Mouse (Mus musculus): ENCODE data around the gene Ptprn2. TPM values are rescaled to one million over a fixed set of nuclear protein-coding genes. Genes with fewer than 3 reads are reported as not detected.

The Ptprn2 gene
- total RNA-seq, 2 experiments from 2014 or later = not detected

DNA sequence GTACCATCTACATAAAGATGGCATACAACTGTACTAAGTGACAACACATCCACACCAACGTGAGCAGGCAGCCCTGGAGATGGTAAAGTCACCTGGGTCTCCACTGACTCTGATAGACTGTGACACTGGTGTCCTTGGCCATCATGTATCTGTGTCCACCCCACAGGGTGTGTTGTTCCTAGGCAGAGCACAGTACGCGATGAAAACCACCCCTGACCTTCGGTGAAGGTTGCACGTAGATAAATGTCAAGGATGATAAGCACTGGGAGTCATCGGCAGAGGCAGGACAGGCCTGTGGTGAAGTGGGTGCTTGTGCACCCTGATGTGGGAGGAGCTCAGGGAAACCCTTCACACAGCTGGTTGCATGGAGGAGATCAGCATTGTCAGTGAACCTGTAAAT, 541.8 kb downstream of the Ptprn2 start:
- ATAC-seq (replicated peaks; ENCODE audit: low FRiP score, poor library complexity, severe bottlenecking) = no peak

DNA sequence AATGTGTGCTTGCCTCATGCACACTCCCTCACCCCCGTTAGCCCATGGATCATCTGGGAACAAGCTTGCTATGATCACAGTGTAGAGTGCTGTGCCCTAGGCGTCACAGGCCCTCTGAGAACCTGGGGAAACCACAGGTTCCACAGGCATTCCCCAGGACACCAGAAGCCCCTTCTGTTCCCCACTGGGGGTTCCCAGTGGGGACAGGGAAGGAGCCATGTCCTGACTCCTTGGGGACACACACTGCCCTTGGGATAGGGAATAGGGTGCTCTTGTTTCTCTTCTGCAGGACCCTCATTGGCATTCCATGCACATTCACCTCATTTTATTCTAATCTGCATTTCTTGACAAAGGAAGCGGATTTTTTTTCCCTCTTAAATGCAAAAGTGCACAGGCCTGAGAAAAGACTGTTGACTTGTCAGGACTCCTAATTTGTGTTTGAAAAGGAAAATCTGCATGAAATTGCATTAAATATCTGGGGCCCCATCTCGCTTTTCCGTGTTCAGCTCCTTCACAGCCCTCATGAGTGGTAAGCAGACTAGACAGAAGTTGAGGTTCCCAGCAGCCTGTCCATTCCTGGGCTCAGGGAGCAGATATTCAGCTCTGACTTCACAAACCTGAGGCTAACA, 542.9 kb downstream of the Ptprn2 start:
- no peak for ATAC-seq (replicated peaks; ENCODE audit: low FRiP score, poor library complexity, severe bottlenecking)

GRCm38 (mm10) chr12:117033172-117033571, 547.7 kb downstream of the Ptprn2 start:
- ATAC-seq (replicated peaks; ENCODE audit: low FRiP score, poor library complexity, severe bottlenecking) = no peak

- ATAC-seq (replicated peaks; ENCODE audit: low FRiP score, poor library complexity, severe bottlenecking) = no peak
Observed at GRCm38 (mm10) chr12:117034506-117034905, 549.0 kb downstream of the Ptprn2 start.

- ATAC-seq (replicated peaks; ENCODE audit: low FRiP score, poor library complexity, severe bottlenecking) = no peak; the same call in 1 of the 2 replicates
Observed at GRCm38 (mm10) chr12:117035243-117035642, 549.7 kb downstream of the Ptprn2 start.

DNA sequence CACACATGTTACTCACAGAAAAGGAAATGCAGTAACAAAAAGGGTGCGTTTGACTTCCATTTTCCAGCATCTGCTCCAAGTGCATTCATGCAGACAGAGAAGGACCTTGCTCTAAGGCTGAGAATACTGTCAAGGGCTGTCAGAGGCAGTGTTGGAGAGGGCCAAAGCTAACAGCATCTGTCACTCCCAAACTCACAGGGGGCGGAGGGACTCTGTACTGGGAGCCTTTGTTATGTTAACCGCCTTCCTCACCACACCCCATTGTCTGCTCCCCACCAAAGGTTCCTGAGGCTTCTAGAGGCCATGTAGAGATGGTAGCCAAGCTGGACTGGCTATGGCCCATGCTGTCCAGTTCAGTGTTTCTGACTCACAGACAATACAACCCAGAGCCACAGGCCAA, 553.9 kb downstream of the Ptprn2 start:
- no peak for ATAC-seq (replicated peaks; ENCODE audit: low FRiP score, poor library complexity, severe bottlenecking)

GRCm38 (mm10) chr12:117041409-117041808, 555.9 kb downstream of the Ptprn2 start:
- no peak for ATAC-seq (replicated peaks; ENCODE audit: low FRiP score, poor library complexity, severe bottlenecking)

DNA sequence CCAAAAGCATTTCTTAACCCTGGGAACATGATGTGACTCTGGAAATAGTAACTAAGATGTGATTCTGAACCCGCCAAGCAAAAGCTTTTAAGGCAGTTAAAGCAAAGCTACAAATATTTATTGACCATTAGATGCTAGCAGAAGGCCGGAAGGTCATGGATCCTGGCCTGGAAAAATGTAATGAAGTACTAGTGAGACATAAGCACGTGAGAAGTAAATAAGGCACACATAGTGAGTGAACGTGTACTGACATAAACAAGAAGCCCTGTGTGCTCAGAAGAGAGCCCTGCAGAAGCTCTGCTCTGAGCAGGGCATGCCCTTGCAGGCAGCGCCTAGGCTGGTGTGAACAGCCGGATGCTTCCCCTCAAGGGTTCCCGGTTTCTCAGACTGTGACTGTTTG, 557.2 kb downstream of the Ptprn2 start:
- no peak for ATAC-seq (replicated peaks; ENCODE audit: low FRiP score, poor library complexity, severe bottlenecking)

- no peak for ATAC-seq (replicated peaks; ENCODE audit: low FRiP score, poor library complexity, severe bottlenecking)
Observed at GRCm38 (mm10) chr12:117047384-117048251, 562.1 kb downstream of the Ptprn2 start.

- no peak for ATAC-seq (replicated peaks; ENCODE audit: low FRiP score, poor library complexity, severe bottlenecking)
Observed at GRCm38 (mm10) chr12:117049829-117050228, 564.3 kb downstream of the Ptprn2 start.

DNA sequence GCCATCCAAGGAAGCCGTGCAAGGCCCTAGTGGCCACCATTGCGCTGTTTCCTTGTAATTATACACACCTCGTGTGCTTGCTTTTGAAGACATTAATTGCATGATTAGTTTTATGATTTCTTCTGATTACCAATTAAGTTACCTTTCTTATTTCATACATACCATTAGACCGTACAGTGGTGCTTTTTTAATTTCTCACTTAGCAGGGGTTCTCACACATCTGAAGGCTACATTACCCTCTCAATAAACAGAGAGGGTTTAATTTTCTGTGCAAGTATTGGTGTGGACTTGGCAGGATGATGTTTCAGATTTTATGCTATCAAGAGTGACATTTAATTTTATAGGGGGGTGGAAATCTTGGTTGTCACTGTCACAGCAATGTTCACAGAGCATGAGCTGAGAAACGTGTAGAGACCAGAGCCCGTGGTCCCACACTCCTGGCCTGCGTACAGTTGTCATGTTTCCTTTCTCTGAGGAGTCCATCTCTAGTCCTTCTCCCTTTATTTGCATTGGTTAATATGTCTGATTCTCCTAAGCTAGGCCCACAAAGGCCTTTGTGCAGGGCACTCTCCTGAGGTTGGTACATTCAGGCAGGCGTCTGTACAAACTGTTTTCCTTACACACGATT, 567.8 kb downstream of the Ptprn2 start:
- no peak for ATAC-seq (replicated peaks; ENCODE audit: low FRiP score, poor library complexity, severe bottlenecking)

GRCm38 (mm10) chr12:117053851-117054769, 568.6 kb downstream of the Ptprn2 start:
- no peak for ATAC-seq (replicated peaks; ENCODE audit: low FRiP score, poor library complexity, severe bottlenecking)

DNA sequence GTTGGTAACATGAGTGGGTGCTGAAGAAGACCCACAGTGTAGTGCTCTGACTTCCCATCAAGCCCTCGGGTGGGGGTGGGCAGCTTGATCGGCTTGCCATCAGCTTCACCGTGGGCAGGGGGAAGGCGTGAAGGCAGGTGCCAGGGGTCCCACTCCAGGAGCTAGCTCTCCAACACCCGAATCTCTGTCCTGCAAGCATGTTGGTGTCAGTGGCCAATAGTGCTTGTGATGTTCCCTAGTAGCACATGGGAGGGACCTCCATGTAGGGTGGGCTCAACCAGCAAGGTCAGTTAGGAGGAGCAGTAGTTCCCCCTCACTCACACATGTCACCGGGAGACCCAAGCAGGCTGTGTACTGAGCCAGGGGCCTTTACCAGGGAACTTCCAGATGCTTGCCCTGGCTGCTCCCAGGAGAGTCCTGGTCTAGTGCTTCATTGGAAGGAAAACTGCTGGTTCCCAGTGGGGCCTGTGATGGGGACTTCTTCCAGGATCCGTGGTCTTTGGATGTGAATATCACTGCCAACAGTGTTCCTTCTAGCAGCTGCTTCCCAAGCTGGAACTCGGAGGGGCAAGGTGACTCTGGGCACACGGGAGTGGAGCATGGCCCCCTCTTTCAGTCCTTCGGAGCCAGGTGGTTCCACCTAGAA, 569.5 kb downstream of the Ptprn2 start:
- ATAC-seq (replicated peaks; ENCODE audit: low FRiP score, poor library complexity, severe bottlenecking) = no peak

- ATAC-seq (replicated peaks; ENCODE audit: low FRiP score, poor library complexity, severe bottlenecking) = no peak
Observed at GRCm38 (mm10) chr12:117058184-117058958, 572.9 kb downstream of the Ptprn2 start.

GRCm38 (mm10) chr12:117058975-117059374, 573.5 kb downstream of the Ptprn2 start:
- ATAC-seq (replicated peaks; ENCODE audit: low FRiP score, poor library complexity, severe bottlenecking) = no peak

- no peak for ATAC-seq (replicated peaks; ENCODE audit: low FRiP score, poor library complexity, severe bottlenecking)
Observed at GRCm38 (mm10) chr12:117077664-117078063, 592.1 kb downstream of the Ptprn2 start.

DNA sequence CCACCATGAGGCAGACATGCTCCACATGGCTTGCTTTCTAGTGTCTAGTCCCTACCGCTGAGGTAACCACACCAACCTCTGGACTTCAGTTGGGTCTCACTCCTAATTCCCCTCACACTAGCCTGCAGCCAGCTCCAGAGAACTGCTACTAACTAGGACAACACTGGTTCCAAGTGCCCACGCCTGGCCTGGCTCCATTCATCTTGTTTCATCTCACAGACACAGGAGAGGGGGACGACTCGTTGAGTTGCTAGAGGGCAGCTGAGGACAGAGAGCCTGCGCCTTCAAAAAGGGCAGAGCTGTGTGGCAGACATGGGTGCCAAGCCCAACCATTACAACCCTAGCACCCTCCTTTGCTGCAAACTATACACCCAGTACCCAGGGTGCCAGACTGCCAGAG, 593.4 kb downstream of the Ptprn2 start:
- no peak for ATAC-seq (replicated peaks; ENCODE audit: low FRiP score, poor library complexity, severe bottlenecking)

DNA sequence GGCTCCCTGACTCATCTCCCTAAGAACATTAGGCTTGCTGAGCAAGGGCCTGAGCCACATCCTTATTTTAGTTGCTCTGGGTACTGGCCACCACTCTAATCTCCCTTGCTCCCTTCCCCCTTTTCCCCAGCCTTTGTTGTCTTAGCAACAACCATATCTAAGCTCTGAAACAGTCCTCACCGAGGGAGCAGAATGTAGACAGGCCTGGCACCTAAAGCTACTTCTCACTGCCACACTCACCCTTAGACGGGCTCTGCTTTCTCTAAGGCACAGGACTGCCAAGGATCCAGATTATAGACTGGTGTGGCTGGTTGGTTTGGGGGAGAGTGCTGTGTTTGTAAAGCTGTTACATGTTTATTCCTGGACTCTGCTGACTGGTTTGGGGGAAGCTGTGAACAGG, 594.2 kb downstream of the Ptprn2 start:
- no peak for ATAC-seq (replicated peaks; ENCODE audit: low FRiP score, poor library complexity, severe bottlenecking)

Measured in erythroid progenitor cell, adult 5-6 weeks (primary cell).